Mouse (Mus musculus): ENCODE data around the gene 4930455H04Rik. TPM values are rescaled to one million over a fixed set of nuclear protein-coding genes. Genes with fewer than 3 reads are reported as not detected.

4930455H04Rik gene
- total RNA-seq, 2 experiments from 2014 or later, result not detected

Other genes with a start within 250 kb of the 4930455H04Rik start
- 10 to 100 TPM; 24.9 to 28.4 TPM for gene Agl, start 160.1 kb upstream of the 4930455H04Rik start, total RNA-seq (2021)
- 1 to 10 TPM in 1 of 2 experiments, under 1 TPM in 1; 0.77 to 1.5 TPM for gene Frrs1, start 108.8 kb upstream of the 4930455H04Rik start, total RNA-seq (2021)
- 10 to 100 TPM; 29.1 to 31.8 TPM for gene Palmd, start 720 bp downstream of the 4930455H04Rik start, total RNA-seq (2021)

Data from layer of hippocampus, postnatal 36 days (tissue).